Mouse (Mus musculus): ENCODE data around the gene Gclc.
"Not testable (repeated sequence)": the region's sequence is repeated elsewhere in the genome, so short reads cannot be mapped to it uniquely, and the experiment has no call there.

The Gclc gene

DNA sequence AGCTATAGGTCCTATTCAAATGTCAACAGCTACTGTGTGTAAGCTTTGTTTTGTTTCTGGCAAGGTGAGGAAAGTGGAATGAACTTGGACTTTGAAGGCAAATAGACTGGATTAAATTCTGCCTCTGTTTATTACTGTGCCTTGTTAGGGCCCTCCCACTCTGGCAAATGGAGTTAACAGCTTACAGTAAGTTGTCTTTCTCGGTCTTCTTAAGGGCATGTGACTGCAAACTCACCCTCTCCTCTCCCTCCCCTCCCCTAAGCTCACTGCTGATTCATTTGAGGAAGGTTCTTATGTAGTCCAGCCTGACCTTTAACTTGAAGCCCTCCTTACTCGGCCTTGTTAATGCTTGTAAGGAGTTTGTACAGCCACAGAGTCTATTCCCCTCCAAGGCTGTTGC lies 8.0 kb upstream of the Gclc start:
- no peak for DNase-seq (ENCODE audit: low read depth)

DNA sequence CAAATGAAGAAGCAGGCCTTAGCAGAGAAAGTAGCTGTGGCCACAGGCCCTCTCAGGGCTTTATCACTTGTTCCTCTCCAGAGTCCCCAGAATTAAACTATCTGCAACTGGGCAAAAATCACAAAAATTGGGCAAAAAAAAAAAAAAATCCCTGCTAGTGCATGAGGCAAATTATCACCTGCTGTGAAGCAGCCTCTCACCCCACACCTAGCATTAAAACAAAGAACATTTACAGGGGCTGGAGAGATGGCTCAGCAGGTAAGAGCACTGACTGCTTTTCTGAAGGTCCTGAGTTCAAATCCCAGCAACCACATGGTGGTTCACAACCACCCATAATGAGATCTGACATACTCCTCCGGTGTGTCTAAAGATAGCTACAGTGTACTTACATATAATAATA lies 6.0 kb upstream of the Gclc start:
- DNase-seq (ENCODE audit: low read depth): not testable (repeated sequence)

DNA sequence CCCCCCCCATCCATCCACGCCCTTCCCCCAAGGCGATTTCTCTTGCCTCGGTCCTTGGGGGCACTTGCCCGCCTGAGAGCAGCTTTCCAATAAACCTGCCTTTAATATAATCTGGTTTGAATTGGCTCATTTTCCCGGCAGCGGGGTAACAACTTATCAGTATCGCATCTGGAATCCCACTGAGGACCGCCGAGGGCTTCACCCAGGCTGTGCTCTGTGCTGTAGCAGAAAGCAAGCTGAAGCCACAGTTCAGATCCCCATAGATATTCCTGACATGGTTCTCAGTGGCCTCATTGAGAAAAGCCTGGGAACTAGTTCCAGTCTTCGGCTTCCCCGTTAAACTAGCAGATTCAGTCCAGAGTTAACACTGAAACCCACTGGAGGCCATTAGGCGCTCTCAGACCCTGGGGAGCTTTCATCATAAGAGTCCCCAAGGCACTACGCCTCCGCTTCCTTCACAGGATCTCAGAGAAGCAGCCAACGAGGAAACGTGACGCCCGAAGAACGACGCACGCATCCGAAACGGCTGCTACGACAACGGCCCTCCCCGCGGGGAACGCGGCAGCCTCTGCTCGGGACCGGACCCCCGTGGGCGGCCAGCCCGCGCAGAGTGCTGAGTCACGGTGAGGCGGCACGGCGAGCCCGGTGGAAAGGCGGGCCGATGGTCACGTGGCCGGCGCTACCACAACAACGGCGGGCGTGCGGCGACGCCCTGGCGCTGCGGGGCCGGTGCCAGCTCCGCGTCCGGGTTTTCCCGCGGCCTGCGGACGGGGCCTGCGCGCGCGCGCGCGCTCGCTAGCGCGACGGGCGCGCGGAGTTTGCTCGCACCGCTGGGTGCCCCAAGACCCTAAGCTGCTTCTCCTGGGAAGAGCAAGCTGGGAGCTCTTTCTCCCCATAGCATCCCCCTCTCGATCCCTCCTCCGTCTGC lies 3.9 kb upstream of the Gclc start:
- peak; percentile 70 for DNase-seq (ENCODE audit: low read depth)

DNA sequence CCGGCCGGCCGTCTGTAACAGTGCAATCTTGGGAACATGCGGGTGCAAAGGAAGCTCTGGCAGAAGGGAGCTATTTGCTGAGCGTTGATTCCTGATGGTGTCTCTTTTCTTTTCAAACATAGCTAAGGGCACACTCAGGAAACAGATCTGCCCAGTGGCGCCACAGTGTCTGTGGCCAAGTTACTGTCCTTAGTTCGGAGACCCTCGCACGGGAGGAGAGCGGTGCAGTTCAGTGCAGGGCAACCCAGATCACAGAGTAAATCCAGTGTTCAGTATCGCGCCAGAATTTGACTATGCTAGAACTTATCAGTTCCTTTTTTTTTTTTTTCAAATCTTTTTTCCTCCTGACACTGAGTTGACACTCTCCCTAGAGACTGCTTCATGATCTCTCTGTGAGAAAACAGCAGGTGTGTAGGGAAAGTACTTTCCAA lies 3.2 kb upstream of the Gclc start:
- peak; percentile 39 for DNase-seq (ENCODE audit: low read depth)

DNA sequence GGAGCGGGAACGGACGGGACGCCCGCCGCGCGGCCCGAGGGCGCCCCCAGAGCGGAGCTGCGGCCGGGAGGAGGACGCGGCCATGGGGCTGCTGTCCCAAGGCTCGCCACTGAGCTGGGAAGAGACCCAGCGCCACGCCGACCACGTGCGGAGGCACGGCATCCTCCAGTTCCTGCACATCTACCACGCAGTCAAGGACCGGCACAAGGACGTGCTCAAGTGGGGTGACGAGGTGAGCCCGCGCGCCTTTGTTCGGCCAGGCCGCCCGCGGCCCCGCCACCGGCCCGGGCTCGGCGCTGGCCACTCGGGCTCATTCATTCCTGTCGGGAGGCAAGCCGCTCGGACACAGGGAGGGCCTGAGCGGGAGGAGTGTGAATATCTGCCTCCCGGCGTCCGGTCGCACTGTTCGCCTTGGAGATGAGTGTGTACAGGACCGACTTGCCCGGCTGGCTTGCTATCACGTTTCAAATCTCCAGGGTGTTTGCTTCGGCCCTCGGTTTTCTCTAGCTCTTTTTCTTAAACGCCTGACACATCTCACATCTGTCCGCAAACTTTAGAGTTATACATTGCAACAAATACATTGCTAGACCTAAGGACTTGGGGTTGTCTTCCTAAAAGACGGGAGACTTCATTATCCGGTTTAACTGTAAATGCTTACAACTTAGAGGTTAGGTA lies 530 bp downstream of the Gclc start:
- DNase-seq (ENCODE audit: low read depth): peak; percentile 55

DNA sequence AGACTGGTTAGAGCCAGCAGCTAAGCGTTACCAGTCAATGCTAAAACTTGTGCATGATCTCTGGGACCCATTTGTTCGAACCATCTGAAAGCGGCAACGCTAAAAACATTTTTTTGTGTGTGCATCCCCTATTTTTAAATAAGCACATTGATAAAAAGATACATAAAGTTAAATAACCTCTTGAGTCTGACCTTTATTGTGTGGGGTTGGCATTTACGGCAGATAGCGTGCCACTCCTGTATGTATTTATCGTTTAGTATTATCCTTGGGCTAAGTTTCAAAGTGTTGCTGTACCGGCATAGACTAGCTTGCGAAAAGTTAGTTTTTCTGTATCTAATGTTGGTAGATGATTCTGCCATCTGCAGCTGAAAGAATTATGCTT lies 1.1 kb downstream of the Gclc start:
- DNase-seq (ENCODE audit: low read depth): no peak

DNA sequence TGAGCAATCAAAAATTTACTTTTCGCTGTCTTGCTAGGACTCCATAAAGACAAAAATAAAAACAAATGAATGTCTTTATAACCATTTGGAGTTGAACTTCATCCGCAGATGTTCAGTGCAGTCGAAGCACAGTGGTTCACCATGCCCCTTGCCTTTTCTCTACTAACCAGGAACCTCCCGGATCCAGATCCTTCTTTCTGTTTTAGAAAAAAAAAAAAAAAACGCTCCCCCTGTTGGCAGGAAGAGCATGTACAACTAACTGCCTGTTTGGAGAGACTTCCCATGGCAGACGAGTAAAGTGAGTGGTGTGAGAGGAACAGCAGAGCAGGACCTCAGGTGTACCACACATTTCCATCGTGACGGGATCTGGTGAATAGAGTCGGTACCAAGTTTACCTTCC lies 1.7 kb downstream of the Gclc start:
- peak; percentile 35 for DNase-seq (ENCODE audit: low read depth)

DNA sequence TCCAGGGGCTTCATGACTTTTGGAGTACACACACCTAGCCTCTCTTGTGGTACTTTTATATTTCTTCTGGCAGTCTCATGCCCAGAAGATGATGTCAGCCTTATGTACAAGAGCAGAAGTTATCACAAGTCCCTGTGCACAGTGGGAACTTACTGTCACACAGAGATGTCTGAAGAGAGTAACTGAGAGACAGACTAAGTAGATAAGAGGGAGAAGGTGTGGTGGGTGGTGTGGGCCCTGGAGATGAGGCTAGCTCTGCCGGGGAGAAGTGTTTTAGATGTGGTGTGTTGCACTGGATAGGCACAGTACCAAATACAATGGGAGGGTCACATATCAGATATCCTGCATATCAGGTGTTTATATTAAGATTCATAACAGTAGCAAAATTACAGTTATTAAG lies 3.0 kb downstream of the Gclc start:
- DNase-seq (ENCODE audit: low read depth): peak; percentile 66

DNA sequence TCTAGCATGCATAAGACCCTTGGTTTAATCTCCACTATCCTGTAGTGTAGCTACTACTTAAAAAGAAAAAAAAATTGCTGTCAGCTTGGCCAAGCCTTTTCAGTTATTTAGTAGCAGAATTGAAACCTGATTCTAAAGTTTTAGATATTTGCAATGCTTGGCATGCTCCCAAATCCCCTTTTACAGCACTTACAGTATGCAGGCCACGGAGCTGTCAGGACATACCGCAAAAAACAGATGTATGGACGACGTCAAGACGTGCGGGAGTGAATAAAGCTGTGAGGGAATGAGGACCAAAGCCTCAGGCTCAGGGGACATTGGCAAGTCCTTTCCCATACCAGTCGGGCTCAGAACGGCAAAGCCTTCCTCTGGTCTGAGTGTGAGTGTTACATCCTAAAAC lies 4.1 kb downstream of the Gclc start:
- no peak for DNase-seq (ENCODE audit: low read depth)

DNA sequence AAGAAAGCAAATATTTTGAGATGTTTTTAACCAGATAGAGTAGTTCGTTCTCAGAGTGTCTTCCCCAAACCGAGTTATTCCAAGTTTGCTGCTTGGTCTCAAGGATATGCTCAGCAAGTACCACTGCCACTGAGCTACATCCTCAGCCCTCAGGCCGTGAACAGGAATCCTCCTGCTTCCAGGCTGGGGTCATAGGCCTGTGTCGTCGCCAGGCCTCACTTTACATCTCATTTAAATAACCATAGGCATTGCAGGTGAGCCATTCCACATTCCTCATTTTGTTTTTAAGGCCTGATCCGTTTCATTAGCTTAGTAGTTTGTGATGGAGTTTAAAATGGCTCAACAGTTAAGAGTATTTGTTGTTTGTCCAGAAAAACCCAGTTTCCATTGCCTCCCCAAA lies 4.8 kb downstream of the Gclc start:
- no peak for DNase-seq (ENCODE audit: low read depth)

DNA sequence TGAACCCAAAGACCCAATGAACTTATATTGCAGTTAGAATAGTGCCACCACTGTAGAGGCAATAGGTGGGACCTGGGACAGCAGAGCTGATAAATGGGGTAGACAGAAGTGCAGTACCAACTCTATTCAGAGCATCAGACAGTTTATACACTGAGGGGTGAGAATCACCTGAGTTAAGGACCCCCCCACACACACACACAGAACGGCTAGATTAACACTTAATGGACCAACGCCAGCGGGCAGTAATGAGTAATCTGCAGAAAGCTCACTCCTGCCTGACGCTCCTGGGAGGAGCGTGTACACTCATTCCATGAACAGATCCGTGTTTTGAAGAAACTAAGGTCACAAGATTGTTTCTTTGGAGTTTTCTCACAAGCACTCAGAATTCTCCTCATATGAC lies 5.4 kb downstream of the Gclc start:
- DNase-seq (ENCODE audit: low read depth): no peak

DNA sequence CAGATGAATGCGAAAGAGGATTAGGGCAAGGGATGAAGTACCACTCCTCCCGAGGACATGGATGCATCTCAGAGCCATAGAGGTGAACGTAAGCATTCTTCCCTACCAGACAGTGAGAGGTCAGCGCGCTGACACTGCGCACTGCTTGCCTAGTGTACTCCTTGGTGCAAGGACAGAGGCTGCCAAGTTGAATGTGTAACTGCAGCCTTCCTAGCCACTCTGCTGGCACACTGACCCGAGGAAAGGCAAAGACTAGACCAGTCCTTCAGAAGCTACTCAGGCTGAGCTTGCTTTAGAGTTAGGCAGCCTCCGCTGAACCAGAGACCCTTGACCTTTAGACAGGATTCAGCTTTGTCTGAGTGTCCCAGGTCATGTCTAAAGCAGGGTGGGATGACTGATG lies 11.9 kb downstream of the Gclc start:
- no peak for DNase-seq (ENCODE audit: low read depth)

DNA sequence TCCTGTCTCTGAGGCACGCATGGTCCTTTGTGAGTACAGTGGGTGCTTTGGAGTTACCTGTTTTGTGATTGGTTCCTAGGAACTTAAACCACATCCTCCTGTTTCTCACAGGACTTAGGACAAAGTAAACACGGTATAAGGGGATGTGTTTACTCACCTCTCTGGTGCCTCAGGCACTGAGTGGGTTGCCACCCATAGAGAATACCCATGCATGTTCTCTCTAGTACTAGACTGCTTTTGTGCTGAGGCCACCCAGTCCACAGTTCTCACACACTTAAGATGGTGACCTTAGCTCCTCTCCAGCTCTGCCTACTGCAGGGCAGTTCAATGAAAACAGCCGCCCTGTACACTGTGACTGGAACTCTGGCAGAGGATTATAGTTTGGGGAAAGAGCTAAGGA lies 12.4 kb downstream of the Gclc start:
- DNase-seq (ENCODE audit: low read depth): no peak

DNA sequence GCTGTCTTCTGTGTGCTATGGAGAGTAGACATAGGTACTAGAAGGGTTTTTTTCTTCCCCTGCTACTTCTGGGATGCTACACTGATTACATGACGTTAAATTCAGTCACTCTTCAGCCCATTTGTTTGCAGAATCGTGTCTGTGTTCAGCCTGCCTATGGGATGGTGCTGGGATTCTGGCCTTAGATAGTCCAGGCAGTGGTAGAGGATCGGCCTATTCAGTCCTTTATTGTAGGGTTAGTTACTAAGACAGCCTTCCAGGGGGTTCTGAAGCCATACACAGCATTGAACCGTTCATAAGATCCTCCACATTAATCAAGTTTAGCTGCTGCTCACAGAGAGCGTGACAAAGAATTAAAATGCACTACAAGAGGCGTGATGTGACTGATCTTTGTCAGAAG lies 16.6 kb downstream of the Gclc start:
- DNase-seq (ENCODE audit: low read depth): no peak

DNA sequence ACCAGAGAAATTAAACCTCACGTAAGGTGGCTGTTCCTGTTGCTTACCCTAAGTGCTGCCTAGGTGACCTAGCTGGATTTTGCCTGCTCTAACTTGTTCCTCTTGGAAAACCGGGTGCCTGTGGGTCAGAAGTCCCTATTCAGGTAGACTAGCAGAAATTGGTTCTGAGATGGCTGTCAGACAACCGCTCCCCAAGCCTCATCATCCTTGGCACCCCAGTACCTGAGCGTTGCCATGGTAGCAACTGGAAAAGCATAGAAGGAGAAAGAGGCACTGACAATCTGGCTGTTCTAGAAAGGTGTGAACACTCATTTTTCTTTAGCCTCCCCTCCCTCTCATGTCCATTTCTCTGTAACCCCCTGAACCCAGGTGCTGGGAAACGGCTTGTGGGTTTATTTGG lies 17.0 kb downstream of the Gclc start:
- no peak for DNase-seq (ENCODE audit: low read depth)

DNA sequence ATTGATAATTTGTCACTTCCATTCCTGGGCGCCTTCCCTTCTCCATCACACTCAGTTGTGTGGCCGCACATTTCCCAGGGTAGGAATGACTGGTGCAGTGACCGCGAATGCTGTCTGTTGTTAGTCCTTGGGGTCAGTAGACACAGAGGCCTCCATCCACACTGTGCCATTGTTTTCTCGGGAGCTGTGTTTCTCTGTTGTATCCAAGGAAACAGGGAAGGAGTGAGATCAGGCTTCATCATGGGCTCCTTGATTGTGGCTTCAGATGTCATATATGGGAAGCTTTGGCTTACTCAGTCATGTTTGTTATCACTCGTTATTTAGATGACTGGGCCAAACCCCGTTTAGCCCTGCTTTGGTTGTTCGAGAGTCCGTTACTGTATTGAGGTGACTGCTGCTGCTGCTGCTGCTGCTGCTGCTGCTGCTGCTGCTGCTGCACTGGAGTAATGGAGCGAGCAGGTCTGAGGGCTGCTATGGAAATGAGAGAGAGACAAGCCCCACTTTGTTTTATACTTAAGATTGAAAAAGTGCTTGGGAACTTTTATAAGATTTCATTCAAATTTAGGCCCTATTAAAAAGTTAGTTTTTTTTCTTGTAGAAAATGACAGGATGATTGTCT lies 17.5 kb downstream of the Gclc start:
- DNase-seq (ENCODE audit: low read depth): no peak

DNA sequence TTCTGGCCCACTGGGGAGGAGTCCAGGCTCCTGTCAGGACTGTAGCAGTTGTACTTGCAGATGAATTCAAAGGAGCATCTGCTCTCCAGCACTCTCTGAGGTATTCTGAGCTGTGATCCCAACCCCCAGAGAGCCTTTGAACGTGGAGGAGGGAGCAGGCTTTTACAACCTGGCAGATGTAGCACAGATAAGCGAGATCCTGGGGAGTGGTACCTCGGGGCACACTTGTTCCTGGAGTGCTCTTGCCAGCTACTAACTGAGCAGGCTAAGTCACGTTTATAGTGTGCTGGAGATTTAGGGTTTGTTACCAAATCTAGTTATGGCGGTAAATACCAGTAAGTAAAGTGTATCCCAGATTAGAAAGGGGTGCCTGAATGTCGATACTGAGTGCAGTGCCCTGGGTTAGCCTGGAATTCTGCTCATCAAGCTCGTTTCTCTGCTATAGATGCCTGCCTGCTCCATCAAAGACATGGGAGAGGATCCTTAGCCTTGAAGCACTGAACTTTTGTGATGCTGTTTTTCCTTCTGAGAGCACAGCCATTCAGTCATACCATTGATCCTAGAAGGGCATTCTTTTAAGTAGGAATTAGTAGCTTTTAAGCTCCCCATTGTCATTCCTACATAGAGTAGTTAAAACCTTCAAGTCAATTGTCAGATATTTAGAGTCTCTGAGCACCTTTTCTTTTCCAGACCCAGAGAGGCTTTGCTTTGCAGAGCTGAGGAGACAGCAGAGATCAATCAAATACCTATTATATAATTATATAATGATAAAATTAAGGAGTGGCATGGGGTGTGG lies 22.6 kb downstream of the Gclc start:
- DNase-seq (ENCODE audit: low read depth): no peak

DNA sequence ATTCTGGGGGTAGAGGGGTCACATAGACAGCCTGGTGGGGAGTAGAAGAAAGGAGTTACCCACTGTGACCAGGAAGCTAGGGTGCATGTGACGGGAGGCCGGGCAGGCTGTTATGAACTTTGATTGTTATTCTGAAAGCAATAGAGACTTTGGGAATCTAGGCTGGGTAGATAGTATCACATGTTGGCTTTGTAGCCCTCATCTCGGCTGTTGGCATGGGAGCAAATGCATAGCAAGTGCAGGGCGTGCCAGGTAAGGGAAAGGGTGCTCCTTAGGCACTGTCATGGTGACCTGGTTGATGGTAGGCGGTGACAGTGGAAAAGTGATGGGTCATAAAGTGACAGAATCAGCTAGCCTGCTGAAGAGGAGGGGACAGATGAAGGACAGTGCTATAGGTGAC lies 23.3 kb downstream of the Gclc start:
- no peak for DNase-seq (ENCODE audit: low read depth)

DNA sequence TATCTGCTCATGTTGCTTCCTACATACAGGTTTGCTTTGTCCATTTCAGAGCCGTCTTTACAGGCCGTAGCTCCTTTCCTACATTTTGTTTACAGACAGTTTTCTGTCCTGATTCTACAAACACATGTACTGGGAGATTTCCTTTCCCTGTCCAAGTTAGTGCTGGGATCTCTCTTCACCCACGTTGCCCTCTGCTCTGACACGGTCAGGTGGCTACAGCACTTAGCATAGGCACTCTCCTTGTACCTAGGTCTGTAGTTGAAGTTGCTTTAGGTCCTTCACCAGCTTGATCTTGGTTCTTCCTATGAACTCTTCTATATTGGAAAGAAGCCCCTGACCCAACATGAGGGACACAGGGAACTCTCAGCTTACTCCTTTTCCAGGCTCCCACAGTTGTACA lies 25.4 kb downstream of the Gclc start:
- no peak for DNase-seq (ENCODE audit: low read depth)

DNA sequence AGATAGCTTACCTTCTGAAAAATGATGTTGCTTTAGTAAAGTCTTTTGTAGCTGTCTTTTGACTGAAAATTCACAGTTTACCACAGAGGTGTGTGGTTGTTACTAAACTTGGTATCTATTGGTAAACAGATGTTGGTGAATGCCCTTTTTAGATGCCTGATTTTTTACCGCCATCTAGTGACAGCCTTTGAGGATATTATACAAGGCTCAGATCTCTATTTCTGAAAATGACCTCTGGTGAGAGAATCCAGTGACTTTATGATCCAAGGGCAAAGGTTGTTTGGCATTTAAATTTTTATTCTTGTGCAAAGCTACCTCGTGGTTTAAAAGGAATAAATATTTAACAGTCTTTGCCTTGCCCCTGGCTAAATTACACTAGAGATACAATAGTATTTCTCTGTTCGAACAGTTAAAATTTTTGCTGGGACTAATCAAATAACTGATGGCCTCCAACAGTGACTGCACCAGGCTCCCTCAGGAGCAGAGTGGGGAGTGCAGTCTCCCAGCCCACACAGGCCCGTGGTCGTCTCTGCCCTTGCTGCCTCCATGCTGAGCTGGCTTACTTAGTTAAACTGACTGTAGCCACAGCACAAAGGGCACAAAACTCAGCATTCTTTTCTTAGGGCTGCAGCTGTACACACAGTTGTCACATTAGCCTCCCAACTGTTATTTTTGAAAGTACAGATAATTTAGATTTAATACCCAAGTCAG lies 27.3 kb downstream of the Gclc start:
- DNase-seq (ENCODE audit: low read depth): no peak

DNA sequence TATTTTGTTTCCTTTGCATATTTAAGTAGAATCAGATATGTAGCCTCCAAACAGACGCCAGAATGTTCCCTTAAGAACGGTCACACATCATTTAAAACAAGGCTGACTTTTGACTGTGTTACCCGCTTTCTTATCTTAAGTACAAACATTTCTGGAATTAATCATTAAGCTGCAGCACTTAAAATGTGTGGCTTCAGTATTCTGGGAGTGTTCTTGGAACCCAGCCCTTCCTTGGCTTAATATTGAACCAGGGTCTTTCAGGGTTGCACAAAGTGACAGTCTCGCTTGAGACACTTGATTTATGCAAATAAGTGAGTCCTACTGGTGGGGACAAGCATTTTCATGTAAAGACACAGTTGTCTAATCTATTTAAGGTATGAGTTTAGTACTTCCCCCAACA lies 27.9 kb downstream of the Gclc start:
- DNase-seq (ENCODE audit: low read depth): no peak

DNA sequence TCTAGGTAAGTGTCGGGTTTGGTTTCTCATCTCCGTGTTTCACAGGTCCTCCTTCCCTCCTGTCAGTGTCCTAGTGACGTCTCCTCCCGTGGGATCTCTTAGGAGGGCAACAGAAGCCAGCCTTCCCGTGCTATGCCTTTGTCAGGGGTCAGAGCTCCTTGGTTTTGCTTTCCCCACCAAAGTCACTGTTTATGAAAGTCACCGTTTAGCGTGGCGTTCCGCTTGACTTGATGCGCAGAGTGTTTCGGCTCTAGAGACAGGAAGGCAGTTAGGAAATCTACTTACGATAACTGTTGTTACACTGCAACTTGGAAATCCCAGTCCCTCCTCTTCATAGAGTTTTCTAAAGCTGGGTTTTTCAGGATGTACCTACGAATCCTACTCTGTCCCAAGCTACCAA lies 28.7 kb downstream of the Gclc start:
- DNase-seq (ENCODE audit: low read depth): no peak

All from c-Kit-positive CD71-positive TER-119-negative erythroid progenitor cells, embryonic 14.5 days (primary cell).